12 mouse cellular contexts compared by ENCODE assay signal in the genomic region with DNA sequence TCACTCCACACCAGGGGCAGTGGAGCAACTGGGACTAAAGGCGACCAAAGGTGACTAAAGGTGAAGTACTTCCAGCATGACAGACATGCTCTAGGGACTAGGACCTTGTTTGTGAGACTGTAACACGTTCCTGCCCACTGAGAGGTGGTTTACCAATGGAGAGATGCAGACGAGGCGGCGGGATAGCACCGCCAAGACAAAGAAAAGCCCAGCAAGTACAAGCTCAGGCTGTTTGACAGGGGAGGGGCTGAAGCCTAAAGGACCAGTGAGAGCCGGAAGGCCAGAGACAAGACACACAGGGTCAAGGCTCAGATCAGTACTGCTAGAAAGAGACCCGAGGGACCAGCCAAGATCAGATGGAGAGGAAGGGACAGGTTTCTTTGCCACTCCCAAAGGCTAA.
DNase-seq lines count a peak whose midpoint lies in the region; ATAC-seq and TF ChIP-seq lines count a peak whose summit lies in the region.
"Had no signal": no experiment of that assay in that cellular context is flagged by ENCODE, and none has a peak within 500 bp of the region (broad histone marks: within the 10 kb centered on the region; RNA-seq: fewer than 3 reads in every experiment).

No protein-coding gene starts in this region.

- H3K9me3 ChIP-seq in kidney, embryonic 14.5 days (ENCODE audit: control insufficient read depth, low read length), result no peaks in the 10 kb centered on the region
- H3K9me3 ChIP-seq in hindbrain, embryonic 11.5 days (ENCODE audit: control insufficient read depth, low read length), result no peaks in the 10 kb centered on the region
- H3K9me3 ChIP-seq in midbrain, postnatal 0 days (ENCODE audit: low read length), result no peaks in the 10 kb centered on the region
- H3K9me3 ChIP-seq: embryonic facial prominence, embryonic 12.5 days had no signal

- no peak overlapping the region for H3K27ac ChIP-seq in kidney, embryonic 14.5 days (ENCODE audit: low read depth, low read length)
- H3K27ac ChIP-seq in kidney, adult 2 months (ENCODE audit: insufficient read depth, low read depth, low read length), result no peak overlapping the region
- peak overlapping the region; percentile 66 for H3K27ac ChIP-seq in hindbrain, embryonic 11.5 days (ENCODE audit: low read depth, low read length)
- peak overlapping the region; percentile 63 for H3K27ac ChIP-seq in midbrain, postnatal 0 days (ENCODE audit: low read depth, low read length)
- H3K27ac ChIP-seq: embryonic facial prominence, embryonic 12.5 days had no signal

- TF ChIP-seq CTCF in kidney, adult 2 months (conservative IDR thresholded peaks at IDR 0.05; ENCODE audit: insufficient read depth, insufficient read length, low read depth, low read length), result no peak
- TF ChIP-seq CTCF in midbrain, postnatal 0 days (IDR thresholded peaks at IDR 0.05), result no peak

- no peak for DNase-seq in kidney, adult 2 months
- DNase-seq in embryo, embryonic 10.5 days (ENCODE audit: low spot score), result peak; percentile 39
- peak; percentile 39 for DNase-seq in hindbrain, embryonic 11.5 days (ENCODE audit: low spot score)
- no peak for DNase-seq in midbrain, postnatal 0 days (ENCODE audit: low spot score)
- no peak for DNase-seq in ovary, adult 18-20 months (ENCODE audit: low spot score)
- DNase-seq in frontal cortex, postnatal 14 days (ENCODE audit: low spot score in 2 of 2), result no peak
- DNase-seq in adrenal gland, adult 18-20 months (ENCODE audit: low spot score in 2 of 2), result no peak
- DNase-seq: lung, postnatal 10 days; thymus, adult 2 months had no signal

- H3K27me3 ChIP-seq in kidney, embryonic 14.5 days (ENCODE audit: control insufficient read depth, insufficient read depth, low read length), result 0 out of 2 replicates have a peak, but pooled peaks cover 4% of the 10 kb centered on the region
- no peaks in the 10 kb centered on the region for H3K27me3 ChIP-seq in kidney, adult 2 months (replicated peaks; ENCODE audit: control insufficient read depth, insufficient read depth, low read length)
- H3K27me3 ChIP-seq in hindbrain, embryonic 11.5 days (ENCODE audit: control insufficient read depth, insufficient read depth, low read length), result 0 out of 2 replicates have a peak, but pooled peaks cover 3% of the 10 kb centered on the region
- H3K27me3 ChIP-seq in midbrain, postnatal 0 days (ENCODE audit: insufficient read depth, low read length), result no peaks in the 10 kb centered on the region

- no peak for TF ChIP-seq POLR2A in kidney, adult 2 months (IDR thresholded peaks at IDR 0.05; ENCODE audit: low read depth, low read length)

- H3K4me2 ChIP-seq in kidney, embryonic 14.5 days (replicated peaks; ENCODE audit: low read depth, low read length), result peak overlapping the region; percentile 34; the same call in 1 of the 2 replicates
- peak overlapping the region; percentile 29; the same call in 1 of the 2 replicates for H3K4me2 ChIP-seq in hindbrain, embryonic 11.5 days (replicated peaks; ENCODE audit: low read depth, low read length)
- no peak overlapping the region for H3K4me2 ChIP-seq in midbrain, postnatal 0 days (ENCODE audit: low read depth, low read length, poor library complexity, severe bottlenecking)

- peaks cover 10% of the 10 kb centered on the region for H3K4me1 ChIP-seq in kidney, embryonic 14.5 days (ENCODE audit: control insufficient read depth, insufficient read depth, low read length)
- H3K4me1 ChIP-seq in kidney, adult 2 months (ENCODE audit: control insufficient read depth, insufficient read depth, low read length), result no peaks in the 10 kb centered on the region
- H3K4me1 ChIP-seq in hindbrain, embryonic 11.5 days (replicated peaks; ENCODE audit: control insufficient read depth, insufficient read depth, low read length), result peaks cover 8% of the 10 kb centered on the region
- peaks cover 36% of the 10 kb centered on the region for H3K4me1 ChIP-seq in midbrain, postnatal 0 days (ENCODE audit: insufficient read depth, low read length)

- H3K4me3 ChIP-seq in kidney, embryonic 14.5 days (ENCODE audit: low read length), result no peak overlapping the region
- H3K4me3 ChIP-seq in kidney, adult 2 months (ENCODE audit: insufficient read depth, low read depth, low read length), result no peak overlapping the region
- no peak overlapping the region for H3K4me3 ChIP-seq in hindbrain, embryonic 11.5 days (ENCODE audit: low read depth, low read length)
- no peak overlapping the region for H3K4me3 ChIP-seq in midbrain, postnatal 0 days (ENCODE audit: low read depth, low read length)
- H3K4me3 ChIP-seq: embryonic facial prominence, embryonic 12.5 days had no signal

- H3K36me3 ChIP-seq in kidney, embryonic 14.5 days (ENCODE audit: control insufficient read depth, insufficient read depth, low read length), result no peaks in the 10 kb centered on the region
- H3K36me3 ChIP-seq in kidney, adult 2 months (ENCODE audit: control insufficient read depth, insufficient read depth, low read length), result no peaks in the 10 kb centered on the region
- H3K36me3 ChIP-seq in hindbrain, embryonic 11.5 days (ENCODE audit: control insufficient read depth, insufficient read depth, low read length), result no peaks in the 10 kb centered on the region
- no peaks in the 10 kb centered on the region for H3K36me3 ChIP-seq in midbrain, postnatal 0 days (ENCODE audit: insufficient read depth, low read length)
- H3K36me3 ChIP-seq: embryonic facial prominence, embryonic 12.5 days had no signal

- ATAC-seq in kidney, embryonic 14.5 days (ENCODE audit: low FRiP score, low TSS enrichment), result no peak
- 0 out of 2 replicates have a peak, but pooled peaks have one; percentile 11 for ATAC-seq in hindbrain, embryonic 11.5 days (ENCODE audit: low FRiP score)
- ATAC-seq in midbrain, postnatal 0 days (ENCODE audit: low FRiP score), result no peak
- ATAC-seq: activated CD4-positive, CD25-positive, alpha-beta regulatory T cell, adult 4 months had no signal

- no peak overlapping the region for H3K9ac ChIP-seq in kidney, embryonic 14.5 days (ENCODE audit: low read depth, low read length)
- no peak overlapping the region for H3K9ac ChIP-seq in hindbrain, embryonic 11.5 days (ENCODE audit: low read depth, low read length)
- H3K9ac ChIP-seq in midbrain, postnatal 0 days (replicated peaks; ENCODE audit: low read length, poor library complexity, severe bottlenecking), result no peak overlapping the region

- 17% methylated on average over 8 of the region's 8 CpGs for WGBS in kidney, embryonic 14.5 days
- 26% methylated on average over 8 of the region's 8 CpGs for WGBS in kidney, adult 2 months
- 6% methylated on average over 8 of the region's 8 CpGs for WGBS in hindbrain, embryonic 11.5 days
- 15% methylated on average over 8 of the region's 8 CpGs for WGBS in midbrain, postnatal 0 days

Comparison
In these comparisons a context has a peak if more than half of its experiments do, and no peak if none do; other contexts are left out.
1. H3K27ac ChIP-seq: peak in hindbrain, embryonic 11.5 days (single experiment) and midbrain, postnatal 0 days (single experiment); none in kidney, embryonic 14.5 days (single experiment) and kidney, adult 2 months (single experiment).
2. DNase-seq: peak in embryo, embryonic 10.5 days (single experiment) and hindbrain, embryonic 11.5 days (single experiment); none in kidney, adult 2 months (single experiment), midbrain, postnatal 0 days (single experiment), ovary, adult 18-20 months (single experiment), frontal cortex, postnatal 14 days (0 of 2) and adrenal gland, adult 18-20 months (0 of 2).